Mouse (Mus musculus) gastrocnemius, postnatal 4 days (tissue): ENCODE results near the gene Ano10. TPM values are rescaled to one million over a fixed set of nuclear protein-coding genes. Genes with fewer than 3 reads are reported as not detected.

ENCODE experiments used
- DNase-seq, 2 experiments: peaks; one replicate each; pipeline ENCODE4 v3.0.0; 2021 to 2022; ENCODE audit warnings: low spot score in 2 of 2, mixed read lengths in 2 of 2
- total RNA-seq, 2 experiments: library from RNA; stranded (reverse); gene quantifications; 2 replicates each; pipeline ENCODE4 v1.2.3; 2021

The Ano10 gene
- total RNA-seq, 2 experiments from 2014 or later: 55.9 to 57.0 TPM

DNA sequence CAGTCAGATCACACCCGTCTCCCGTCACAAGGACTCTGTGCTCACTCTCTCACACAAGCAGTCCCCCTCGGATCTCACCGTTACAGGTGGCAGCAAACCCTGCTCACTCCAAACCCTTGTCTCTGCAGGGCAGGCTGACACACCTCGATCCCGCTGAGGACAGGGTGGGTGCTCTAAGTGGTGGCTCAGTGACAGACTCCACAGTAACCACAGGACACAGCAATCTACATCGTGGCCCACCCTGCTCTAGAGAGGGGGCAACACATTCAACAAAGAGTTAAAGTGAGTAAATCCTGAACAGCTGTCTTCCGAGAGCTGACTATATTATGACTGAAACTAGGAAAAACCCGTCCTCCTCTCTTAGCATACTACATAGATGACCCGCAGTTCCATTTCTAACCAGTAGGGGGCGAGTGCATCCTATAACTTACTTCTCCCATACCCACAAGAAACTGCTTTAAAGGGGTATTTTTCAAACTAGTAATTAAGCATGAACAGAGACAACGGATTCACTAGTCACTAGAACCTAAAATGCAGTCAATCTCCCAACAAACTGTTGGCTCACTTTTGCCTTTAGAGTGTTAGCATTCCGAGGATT is 46.7 kb downstream of the Ano10 start:
- DNase-seq: peak; percentile 57 to 74

DNA sequence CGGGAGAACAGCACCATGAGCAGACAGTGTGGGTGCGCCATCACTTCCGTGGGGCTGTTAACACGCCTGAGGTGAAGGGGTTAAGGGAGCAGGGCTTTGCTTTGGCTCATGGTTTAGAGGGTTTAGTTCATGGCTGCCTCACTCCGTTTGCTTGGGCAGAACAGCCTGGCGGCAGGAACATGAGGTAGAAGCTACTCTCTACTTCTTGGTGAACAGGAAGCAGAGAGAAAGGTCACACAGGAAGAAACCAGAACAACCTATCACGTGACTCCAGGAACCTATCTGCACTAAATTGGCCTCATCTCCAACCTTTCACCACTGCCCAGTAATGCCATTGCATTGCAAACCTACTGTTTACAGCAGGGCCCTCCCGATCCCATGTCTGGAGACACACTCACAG is 48.3 kb downstream of the Ano10 start:
- no peak for DNase-seq

DNA sequence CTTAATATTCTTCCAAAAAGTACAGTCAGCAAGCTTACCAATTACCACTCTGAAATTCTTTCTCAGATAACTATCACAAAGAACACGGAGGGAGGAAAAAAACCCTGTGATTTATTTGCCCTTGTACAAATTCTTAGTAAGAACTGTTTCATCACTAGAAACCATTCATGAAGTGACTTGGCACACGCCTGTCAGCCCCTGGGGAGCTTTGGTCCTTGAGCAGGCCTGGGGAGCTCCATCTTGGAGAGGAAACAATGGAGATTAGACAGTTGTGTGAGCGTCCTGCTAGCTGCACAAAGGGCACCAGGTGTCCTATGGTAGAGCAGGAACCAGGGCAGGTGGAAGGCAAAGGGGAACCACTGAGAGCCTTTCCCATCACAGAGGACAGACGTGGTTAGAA is 48.8 kb downstream of the Ano10 start:
- DNase-seq: no peak

DNA sequence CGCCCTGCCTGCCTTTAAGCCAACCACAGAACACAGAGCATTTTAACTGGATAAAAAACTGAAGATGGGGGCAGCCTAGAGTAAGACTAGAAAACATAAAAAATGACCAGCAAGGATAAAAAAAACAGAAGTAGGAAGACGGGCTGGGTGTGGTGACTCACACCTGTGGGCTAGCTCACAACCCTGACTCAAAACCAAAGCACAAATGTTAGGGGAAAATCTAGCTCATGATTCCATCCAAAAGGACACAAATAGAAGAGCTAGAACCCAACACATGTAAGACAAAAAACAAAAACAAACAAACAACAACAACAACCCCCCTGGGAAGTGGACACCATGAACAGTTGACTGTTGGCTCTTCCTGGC is 49.4 kb downstream of the Ano10 start:
- DNase-seq: no peak

DNA sequence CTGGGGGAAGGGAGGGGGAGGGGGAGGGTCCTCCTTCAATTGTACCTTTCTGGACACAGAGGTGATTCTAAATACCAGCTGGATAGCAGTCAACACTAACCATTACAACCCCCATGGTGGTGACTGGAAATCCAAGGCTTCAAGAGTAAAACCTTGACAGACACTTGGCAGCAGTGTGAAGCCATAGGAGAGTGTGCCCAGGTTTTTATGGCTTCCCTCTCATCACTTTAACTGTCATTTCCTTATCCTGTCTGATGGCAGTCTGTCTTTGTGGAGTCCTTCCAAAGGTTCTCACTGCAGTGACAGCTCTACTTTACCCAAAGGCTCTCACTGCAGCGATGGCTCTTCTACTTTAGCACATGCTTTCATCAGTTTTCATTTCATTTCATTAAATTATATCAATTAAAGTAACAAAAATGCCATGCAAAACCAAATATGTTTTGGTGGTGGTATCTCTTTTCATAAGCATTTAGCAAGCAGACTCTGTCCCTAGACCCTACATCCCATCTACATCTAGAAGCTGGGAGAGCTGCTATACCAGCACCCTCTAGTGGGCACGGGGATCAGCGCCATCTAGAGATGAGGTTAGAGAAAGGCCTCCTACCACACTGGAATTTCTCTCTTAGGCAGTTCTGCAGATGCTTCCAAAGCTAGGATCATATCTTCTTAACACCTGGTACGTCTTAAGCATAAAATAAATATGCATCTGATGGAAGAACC is 50.0 kb downstream of the Ano10 start:
- DNase-seq: peak in 1 of 2 experiments; percentile 56

DNA sequence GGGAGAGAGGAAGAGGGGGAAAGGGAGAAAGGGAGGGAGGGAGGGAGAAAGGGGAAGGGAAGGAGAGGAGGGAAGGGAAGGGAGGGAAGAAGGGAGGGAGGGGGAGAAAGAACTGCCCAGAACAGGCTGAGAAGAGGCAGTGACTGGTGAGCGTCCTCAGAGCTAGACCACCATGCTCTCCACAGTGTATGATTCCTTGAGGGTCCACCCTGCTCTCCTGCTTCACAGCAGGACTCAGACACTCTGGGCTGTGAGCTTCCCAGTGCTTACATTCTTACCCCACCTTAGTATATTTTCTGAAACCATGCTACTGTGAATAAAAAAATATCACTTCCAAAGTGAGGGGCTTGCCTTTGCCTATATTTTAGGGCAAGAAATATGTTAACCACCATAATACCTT is 50.9 kb downstream of the Ano10 start:
- no peak for DNase-seq

DNA sequence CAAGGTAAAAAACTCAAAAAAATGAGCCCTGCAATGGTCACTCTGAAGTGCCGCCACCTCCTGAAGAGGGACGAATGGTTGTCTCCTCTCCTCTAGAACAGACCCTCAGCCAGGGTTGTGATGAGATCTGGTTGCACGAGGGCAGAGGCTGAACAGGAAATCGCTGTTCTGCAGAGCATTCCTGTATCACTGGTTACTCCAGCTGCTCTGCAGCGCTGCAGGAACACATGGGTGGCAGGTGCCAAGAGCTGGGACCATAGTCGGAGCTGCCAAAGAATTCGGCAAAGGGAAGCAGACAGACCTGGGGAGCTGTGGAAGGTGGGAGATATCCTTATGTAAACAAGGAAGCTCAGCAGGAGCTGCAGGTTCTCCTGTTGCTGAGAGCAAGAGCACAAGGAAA is 51.4 kb downstream of the Ano10 start:
- no peak for DNase-seq

DNA sequence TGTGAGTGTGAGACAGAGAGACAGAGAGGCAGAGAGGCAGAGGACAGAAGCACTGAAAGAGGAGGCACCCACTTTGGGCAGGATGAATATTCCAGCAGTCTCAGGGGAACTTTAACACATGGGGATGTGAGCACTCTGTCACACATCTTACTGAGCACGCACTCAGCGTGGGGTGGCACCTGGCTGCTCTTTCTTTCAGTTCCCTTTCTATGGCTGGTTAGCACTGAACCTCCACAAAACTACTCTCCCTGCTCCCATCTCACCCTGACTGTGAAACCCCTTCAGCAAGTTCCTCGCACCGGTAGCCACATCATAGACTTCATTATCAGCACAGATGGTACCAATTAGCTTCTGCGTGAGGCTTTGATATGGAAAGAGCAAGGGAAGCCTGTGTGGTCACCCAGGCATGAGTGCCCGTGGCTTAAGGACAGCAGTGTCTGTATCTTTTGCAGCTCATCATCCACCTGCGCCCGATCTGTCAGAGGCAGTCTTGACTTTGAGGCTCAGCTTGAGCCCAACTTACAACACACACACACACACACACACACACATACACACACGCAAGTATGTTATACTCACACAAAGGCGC is 52.3 kb downstream of the Ano10 start:
- no peak for DNase-seq

DNA sequence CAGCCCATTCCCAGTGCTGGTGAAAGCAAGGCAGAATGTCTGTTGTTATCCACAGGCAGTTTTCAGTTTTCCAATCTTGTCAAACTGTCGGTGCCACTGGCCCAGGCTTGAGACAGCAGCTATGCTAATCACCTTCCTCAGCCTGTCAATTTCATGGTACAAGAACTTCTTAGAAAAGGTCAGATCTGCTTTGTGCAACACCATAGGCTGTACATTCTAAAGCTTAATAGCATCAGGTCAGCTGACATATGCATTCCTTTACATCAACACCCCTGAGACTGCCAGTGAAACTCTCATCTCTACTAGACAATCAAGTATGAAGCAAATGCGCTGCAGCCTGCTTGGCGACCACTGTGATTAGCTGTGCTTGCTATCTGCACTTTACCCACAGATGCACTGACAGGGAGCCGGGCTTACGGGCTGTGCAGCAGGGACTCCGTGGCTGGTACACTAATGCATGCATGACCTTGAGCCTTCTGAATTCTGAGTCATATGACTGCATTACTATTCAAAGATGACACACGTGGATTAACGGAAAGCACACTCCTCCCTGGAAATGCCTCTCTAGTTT is 53.5 kb downstream of the Ano10 start:
- DNase-seq: no peak

DNA sequence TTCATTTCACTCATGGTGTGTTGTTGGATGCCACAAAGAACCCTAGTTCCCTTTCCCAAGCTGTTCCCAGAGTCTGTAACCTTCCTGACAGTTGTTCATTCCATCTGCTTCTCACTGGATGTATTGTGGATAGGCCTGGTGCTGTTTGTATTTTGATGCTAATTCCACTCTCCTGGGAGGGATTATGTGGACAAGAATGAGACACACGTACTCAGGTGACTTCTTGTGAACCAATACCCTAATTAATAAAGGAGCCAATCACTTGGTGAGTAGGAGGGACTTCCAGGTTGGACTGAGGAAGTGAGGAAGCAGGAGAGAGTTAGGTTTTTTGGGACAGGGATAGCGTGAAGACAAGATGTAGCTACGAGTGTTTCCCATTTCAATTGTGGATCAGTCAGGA is 59.5 kb downstream of the Ano10 start:
- no peak for DNase-seq

DNA sequence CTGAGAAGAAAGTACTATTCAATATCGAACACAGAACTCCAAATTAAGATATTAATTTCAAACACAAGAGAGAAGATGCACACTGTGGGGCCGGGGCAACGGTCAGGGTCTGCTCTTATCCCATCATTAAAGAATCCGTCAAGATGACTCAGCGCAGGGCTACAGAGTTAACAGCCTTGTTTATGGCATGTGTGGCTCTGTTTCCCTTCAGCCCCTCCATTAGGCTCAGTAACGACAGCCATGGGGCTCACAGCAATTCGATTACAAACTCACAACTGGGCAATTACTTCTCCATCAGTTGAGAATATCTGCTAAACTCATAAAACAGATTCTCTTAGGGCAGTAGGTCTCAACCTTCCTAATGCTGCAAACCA is 60.3 kb downstream of the Ano10 start:
- DNase-seq: no peak

DNA sequence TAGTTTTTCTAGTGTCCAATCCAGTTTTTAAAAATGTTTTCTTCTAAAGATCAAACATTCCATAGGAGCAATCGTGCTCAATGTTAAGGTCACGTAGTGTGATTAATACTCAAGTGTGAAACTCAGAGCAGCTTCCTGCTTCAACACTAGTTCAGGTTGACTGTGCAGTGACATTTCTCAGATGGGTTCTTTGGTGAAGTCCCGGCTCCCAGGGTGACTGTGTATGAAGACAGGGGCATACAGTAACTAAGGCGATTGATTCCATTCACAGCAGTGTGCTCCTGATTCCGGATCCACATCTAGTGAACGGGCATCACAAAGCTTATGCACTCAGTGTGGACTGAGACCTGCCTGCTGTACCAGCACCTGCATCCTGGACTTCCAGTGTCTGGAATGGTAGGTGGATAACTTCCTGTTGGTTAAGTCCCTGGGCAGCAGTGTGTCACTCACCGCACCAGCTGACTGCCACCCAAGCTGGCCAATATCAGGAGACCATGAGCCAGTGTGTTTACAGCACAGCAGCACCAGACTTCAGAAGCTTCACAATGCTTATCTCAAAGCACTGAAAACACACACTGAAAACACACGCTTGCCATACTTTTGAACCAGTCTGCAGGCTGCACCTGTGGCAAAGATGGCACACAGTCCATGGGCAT is 60.8 kb downstream of the Ano10 start:
- no peak for DNase-seq

DNA sequence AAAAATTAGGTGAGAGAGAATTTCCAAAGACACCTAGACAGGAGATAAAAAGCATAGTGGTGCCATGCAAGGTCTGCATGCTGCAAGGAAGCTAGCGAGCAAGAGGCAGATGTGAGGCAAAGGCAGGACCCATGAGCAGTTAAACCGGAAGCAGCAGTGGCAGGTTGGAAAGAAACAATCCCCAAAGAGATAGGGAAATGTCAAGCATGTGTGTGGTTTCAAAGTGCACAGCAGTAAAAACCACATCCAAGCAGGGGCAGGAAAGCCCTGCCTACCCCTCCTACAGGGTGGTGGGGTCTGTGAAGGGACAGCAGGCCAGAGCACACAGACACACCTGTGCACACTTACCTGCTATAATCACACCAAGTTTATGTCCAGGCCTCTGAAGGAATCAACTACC is 61.3 kb downstream of the Ano10 start:
- DNase-seq: no peak

DNA sequence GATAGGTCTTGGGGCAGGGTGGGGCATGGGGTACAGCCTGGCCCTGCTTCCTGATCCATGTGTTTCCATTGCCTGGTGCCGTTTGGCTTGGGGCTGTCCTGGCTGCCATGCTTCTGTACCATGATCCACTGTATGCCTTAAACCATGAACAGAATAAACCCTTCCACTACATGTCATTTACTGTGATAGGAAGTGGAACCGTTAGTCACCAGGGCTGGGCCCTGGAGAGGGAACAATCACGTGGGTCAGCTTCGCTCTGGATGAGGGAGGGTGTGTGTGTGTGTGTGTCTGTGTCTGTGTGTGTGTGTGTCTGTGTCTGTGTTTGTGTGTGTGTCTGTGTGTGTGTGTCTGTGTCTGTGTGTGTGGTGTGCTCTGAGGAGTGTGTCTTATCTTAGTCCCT is 63.5 kb downstream of the Ano10 start:
- no peak for DNase-seq

DNA sequence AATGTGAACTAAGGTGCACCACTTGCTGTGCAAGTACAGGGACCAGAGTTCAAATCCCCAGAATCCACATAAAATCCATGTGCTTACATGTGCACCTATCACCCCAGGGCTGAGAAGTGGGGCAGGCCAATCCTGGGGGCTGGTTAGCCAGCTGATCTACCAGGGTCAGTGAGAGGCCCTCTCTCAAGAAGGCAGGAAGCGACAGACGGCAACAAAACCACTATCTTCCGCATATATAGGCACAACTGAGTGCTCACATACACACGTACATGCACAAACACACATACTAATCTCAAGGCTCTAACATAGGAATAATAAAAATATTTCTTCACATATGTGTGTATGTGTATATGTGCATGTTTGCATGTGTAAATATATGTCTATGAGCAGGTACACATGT is 67.8 kb downstream of the Ano10 start:
- DNase-seq: no peak

DNA sequence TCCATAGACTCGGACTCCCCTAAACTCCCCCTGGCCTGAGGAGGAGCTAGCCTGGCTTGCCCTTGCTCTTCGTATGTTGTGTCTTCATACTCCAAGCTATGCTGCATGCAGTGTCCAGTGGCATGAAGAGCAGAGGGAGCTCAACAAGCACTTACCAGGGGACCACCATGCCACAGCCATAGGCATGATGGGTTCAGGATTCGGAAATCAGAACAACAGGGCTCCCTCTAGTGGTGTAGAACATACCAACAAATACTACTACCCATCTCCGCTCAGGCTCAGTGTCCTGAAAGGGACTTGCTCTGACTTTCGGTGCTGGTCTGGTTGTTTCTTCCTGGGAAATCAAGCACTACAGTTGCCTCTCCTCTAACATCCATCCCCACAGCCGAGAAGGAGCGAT is 68.9 kb downstream of the Ano10 start:
- no peak for DNase-seq

DNA sequence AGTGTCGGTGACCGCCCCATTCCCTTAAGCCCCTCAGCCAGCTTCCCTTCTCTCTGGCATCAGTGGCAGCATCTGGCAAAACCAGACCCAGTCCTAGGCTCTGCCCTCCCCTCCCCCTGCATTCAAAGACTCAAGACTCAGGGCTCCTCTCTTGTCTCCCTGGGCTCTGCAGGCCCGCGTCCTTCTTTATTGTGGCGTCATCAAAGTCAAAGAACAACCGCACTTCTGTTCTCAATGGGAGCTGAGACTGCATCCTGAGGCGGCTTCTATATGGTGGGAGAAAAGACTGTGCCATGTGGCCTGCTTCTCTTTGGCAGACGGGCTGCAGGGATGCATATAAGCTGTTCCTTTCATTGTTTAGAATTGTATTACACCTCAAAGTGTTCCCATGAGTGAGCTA is 71.2 kb downstream of the Ano10 start:
- no peak for DNase-seq

DNA sequence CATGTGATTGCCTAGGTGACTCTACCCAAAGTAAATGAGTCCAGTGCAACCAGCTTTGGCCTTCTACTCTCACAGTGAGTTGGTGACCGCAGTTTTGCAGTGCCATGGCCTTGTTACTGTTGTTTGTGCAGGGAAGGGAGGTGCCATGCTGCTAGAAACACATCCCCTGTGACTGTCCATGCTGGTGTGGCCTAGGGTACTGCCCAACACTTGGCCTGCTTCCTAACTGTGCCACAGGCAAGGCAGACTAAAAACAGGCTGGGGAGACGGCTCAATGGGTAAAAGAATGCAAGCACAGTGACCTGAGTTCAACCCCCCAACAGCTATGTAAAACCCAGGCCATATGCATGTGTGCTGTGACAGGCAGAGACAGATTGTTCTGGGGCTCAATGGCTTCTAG is 74.3 kb downstream of the Ano10 start:
- DNase-seq: no peak

DNA sequence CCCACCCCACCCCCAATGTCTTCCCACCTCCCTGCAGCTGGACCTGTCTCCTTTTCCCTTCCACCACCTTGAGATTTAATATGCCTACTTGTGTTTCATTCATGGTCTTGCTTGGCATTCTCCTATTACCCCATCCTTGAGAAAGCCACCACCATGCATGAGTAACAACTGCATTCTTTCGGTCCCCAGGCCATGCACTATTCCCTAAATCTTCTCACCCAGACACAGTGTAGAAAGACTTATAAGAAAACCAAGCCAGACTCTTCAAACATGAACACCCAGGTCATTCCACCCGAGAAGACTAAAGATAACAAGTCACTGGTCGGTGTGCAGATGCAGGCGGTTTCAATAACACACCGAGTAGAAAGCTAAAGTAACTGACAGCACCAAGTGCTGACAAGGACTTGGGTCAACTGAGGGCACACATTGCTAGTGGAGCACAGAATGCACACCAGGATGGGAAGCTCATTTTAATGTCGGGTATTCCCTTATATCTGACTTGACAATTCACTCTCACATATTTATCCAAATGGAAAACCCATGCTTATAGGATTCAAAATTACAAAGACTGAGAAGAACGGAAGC is 77.2 kb downstream of the Ano10 start:
- no peak for DNase-seq

DNA sequence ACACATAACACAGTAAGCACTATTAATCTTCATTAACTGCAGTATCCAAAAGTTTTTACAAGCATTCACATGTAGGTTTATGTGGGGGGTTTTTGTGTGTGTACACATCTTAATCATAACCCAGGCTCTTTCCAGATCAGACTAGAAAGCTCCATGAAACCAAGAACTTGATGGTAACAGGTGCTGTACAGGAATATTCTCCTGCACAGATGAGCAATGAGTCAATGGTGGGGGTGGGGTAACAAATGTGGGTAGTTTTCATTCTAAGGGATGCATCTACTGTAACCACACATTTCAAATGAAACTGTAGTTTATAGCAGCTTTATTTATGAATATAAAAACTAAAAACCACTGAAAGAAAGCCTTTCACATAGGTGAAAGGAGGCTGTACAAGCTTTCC is 79.1 kb downstream of the Ano10 start:
- no peak for DNase-seq

DNA sequence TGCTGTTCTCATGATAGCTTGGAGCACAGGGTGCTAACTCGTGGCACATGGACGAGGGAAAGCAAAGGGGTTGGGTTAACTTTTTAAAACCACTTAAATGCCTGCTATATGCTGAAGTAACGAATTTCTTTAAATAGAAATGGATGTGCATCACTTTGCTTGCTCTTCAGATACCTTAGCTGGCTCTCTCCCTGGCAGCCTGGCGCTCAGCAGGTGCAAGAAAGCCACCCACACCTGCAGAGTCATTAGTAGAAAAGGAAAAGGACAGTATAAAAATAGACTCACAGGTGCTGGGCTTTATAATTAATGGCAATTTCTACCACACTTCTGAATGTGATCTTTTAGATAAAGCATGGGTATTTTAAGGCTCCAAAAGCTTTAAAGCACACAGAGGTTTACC is 85.9 kb downstream of the Ano10 start:
- no peak for DNase-seq
